Mouse (Mus musculus): ENCODE data around the gene Arhgap6. TPM values are rescaled to one million over a fixed set of nuclear protein-coding genes. Genes with fewer than 3 reads are reported as not detected.
A peak's percentile ranks its signal among the peaks of the same experiment; 100 is the strongest.

Arhgap6 gene
- polyA plus RNA-seq, 1 experiment from 2014 or later: 1.2 TPM

- no peaks in the 10 kb centered on the region for H3K36me3 ChIP-seq (replicated peaks; ENCODE audit: control insufficient read depth, insufficient read depth, low read depth, low read length)
- H3K4me3 ChIP-seq (ENCODE audit: low read depth, low read length): no peak overlapping the region
- H3K27me3 ChIP-seq (ENCODE audit: control insufficient read depth, insufficient read depth, low read length): no peaks in the 10 kb centered on the region
- H3K4me1 ChIP-seq (ENCODE audit: control insufficient read depth, insufficient read depth, low read length): no peaks in the 10 kb centered on the region
- no peak overlapping the region for H3K27ac ChIP-seq (replicated peaks; ENCODE audit: low read depth, low read length)
- ATAC-seq (replicated peaks; ENCODE audit: insufficient number of reproducible peaks, low FRiP score, low TSS enrichment, low read depth): no peak
- no peak overlapping the region for H3K9ac ChIP-seq (replicated peaks; ENCODE audit: low read length)
- 34% methylated on average over 5 of the region's 5 CpGs for WGBS
- H3K9me3 ChIP-seq (replicated peaks; ENCODE audit: control insufficient read depth, low read length): no peaks in the 10 kb centered on the region
- H3K4me2 ChIP-seq (ENCODE audit: low read depth, low read length): no peak overlapping the region
- DNase-seq (ENCODE audit: low spot score): no peak
Measured at GRCm38 (mm10) chrX:169053907-169054476, 259.1 kb downstream of the Arhgap6 start.

GRCm38 (mm10) chrX:169062555-169062954, 267.7 kb downstream of the Arhgap6 start:
- Histone ChIP-seq H3K4me2 (ENCODE audit: low read depth, low read length) (no peak overlapping the region), H3K4me3 (ENCODE audit: low read depth, low read length) (no peak overlapping the region), H3K27me3 (ENCODE audit: control insufficient read depth, insufficient read depth, low read length) (no peaks in the 10 kb centered on the region), H3K27ac (replicated peaks; ENCODE audit: low read depth, low read length) (no peak overlapping the region), H3K9me3 (replicated peaks; ENCODE audit: control insufficient read depth, low read length) (no peaks in the 10 kb centered on the region), H3K36me3 (replicated peaks; ENCODE audit: control insufficient read depth, insufficient read depth, low read depth, low read length) (no peaks in the 10 kb centered on the region), H3K9ac (replicated peaks; ENCODE audit: low read length) (no peak overlapping the region), H3K4me1 (ENCODE audit: control insufficient read depth, insufficient read depth, low read length) (no peaks in the 10 kb centered on the region)
- ATAC-seq (replicated peaks; ENCODE audit: insufficient number of reproducible peaks, low FRiP score, low TSS enrichment, low read depth): no peak
- DNase-seq (ENCODE audit: low spot score): no peak

DNA sequence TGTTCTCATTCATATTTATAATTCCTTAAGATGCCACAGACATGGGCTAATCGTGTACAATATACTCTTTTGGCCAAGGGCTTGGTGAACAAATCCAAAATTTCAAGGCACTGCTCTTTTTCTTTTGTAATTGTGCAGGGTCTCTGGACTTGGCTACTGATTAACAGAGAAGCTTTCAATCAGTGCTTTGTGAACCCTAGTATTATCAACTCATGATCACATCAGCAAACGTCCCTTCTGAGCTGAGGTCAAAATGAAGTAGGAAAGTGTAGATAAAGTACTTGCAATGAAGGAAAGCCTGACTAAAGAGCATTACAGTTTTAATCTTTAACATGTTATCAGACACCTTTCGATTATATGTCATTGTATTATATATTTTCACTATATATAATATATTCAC, 270.4 kb downstream of the Arhgap6 start:
- H3K27me3 ChIP-seq (ENCODE audit: control insufficient read depth, insufficient read depth, low read length): no peaks in the 10 kb centered on the region
- DNase-seq (ENCODE audit: low spot score) (no peak), ATAC-seq (replicated peaks; ENCODE audit: insufficient number of reproducible peaks, low FRiP score, low TSS enrichment, low read depth) (no peak)
- H3K4me3 ChIP-seq (ENCODE audit: low read depth, low read length): no peak overlapping the region
- no peak overlapping the region for H3K4me2 ChIP-seq (ENCODE audit: low read depth, low read length)
- no peak overlapping the region for H3K9ac ChIP-seq (replicated peaks; ENCODE audit: low read length)
- H3K36me3 ChIP-seq (replicated peaks; ENCODE audit: control insufficient read depth, insufficient read depth, low read depth, low read length): no peaks in the 10 kb centered on the region
- WGBS: 76% methylated on average over 3 of the region's 3 CpGs
- H3K27ac ChIP-seq (replicated peaks; ENCODE audit: low read depth, low read length): no peak overlapping the region
- no peaks in the 10 kb centered on the region for H3K9me3 ChIP-seq (replicated peaks; ENCODE audit: control insufficient read depth, low read length)
- no peaks in the 10 kb centered on the region for H3K4me1 ChIP-seq (ENCODE audit: control insufficient read depth, insufficient read depth, low read length)

DNA sequence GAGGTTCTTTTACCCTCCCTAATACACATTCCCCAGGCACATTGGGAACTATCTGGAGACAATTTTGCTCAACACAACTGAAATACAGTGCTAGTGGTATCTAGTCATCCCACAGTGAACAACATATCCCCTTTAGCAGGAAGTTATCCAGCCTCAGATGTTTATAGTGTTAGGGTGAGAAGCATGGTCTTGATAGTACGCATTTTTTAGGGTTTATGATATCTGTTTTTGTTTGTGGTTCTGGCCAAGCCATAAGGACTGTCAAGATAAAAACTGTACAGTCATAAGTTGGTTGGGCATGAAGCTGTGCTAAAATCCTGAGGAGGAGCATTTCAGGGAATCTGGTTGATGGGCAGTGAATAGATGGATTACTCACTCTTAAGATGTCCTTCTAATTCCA, 271.0 kb downstream of the Arhgap6 start:
- H3K9ac ChIP-seq (replicated peaks; ENCODE audit: low read length): no peak overlapping the region
- H3K4me3 ChIP-seq (ENCODE audit: low read depth, low read length): no peak overlapping the region
- DNase-seq (ENCODE audit: low spot score) (no peak), ATAC-seq (replicated peaks; ENCODE audit: insufficient number of reproducible peaks, low FRiP score, low TSS enrichment, low read depth) (no peak)
- no peaks in the 10 kb centered on the region for H3K9me3 ChIP-seq (replicated peaks; ENCODE audit: control insufficient read depth, low read length)
- no peaks in the 10 kb centered on the region for H3K27me3 ChIP-seq (ENCODE audit: control insufficient read depth, insufficient read depth, low read length)
- H3K4me1 ChIP-seq (ENCODE audit: control insufficient read depth, insufficient read depth, low read length): no peaks in the 10 kb centered on the region
- no peaks in the 10 kb centered on the region for H3K36me3 ChIP-seq (replicated peaks; ENCODE audit: control insufficient read depth, insufficient read depth, low read depth, low read length)
- H3K4me2 ChIP-seq (ENCODE audit: low read depth, low read length): no peak overlapping the region
- 89% methylated on average over 1 of the region's 1 CpGs for WGBS
- no peak overlapping the region for H3K27ac ChIP-seq (replicated peaks; ENCODE audit: low read depth, low read length)

- H3K4me1 ChIP-seq (ENCODE audit: control insufficient read depth, insufficient read depth, low read length): no peaks in the 10 kb centered on the region
- no peak overlapping the region for H3K27ac ChIP-seq (replicated peaks; ENCODE audit: low read depth, low read length)
- no peaks in the 10 kb centered on the region for H3K36me3 ChIP-seq (replicated peaks; ENCODE audit: control insufficient read depth, insufficient read depth, low read depth, low read length)
- no peak overlapping the region for H3K4me2 ChIP-seq (ENCODE audit: low read depth, low read length)
- no peak overlapping the region for H3K4me3 ChIP-seq (ENCODE audit: low read depth, low read length)
- H3K9ac ChIP-seq (replicated peaks; ENCODE audit: low read length): no peak overlapping the region
- no peaks in the 10 kb centered on the region for H3K9me3 ChIP-seq (replicated peaks; ENCODE audit: control insufficient read depth, low read length)
- ATAC-seq (replicated peaks; ENCODE audit: insufficient number of reproducible peaks, low FRiP score, low TSS enrichment, low read depth) (no peak), DNase-seq (ENCODE audit: low spot score) (no peak)
- 73% methylated on average over 2 of the region's 2 CpGs for WGBS
- H3K27me3 ChIP-seq (ENCODE audit: control insufficient read depth, insufficient read depth, low read length): no peaks in the 10 kb centered on the region
Measured at GRCm38 (mm10) chrX:169075020-169075419, 280.1 kb downstream of the Arhgap6 start.

DNA sequence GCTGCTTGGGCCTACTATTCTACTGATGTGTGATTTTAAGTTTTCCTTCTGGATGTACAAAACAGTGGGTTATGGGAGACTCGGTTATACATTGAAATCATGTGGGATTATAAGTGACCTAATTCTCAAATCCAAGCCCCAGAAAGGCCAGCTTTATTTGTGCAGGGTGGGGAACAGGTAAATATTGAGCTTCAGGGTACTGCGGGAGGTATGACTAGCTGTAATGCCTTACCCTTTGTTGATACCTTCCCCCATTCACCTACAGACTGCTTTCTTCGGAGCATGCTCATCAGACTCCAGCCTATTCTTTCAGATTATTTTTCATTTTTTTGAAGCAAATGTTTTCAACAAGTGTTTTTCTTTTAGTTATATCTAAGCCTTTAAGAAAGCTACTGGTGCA, 286.7 kb downstream of the Arhgap6 start:
- H3K4me3 ChIP-seq (ENCODE audit: low read depth, low read length): no peak overlapping the region
- DNase-seq (ENCODE audit: low spot score): no peak
- H3K36me3 ChIP-seq (replicated peaks; ENCODE audit: control insufficient read depth, insufficient read depth, low read depth, low read length): no peaks in the 10 kb centered on the region
- ATAC-seq (replicated peaks; ENCODE audit: insufficient number of reproducible peaks, low FRiP score, low TSS enrichment, low read depth): no peak
- H3K27ac ChIP-seq (replicated peaks; ENCODE audit: low read depth, low read length): no peak overlapping the region
- no peak overlapping the region for H3K9ac ChIP-seq (replicated peaks; ENCODE audit: low read length)
- WGBS: 87% methylated on average over 3 of the region's 3 CpGs
- no peaks in the 10 kb centered on the region for H3K27me3 ChIP-seq (ENCODE audit: control insufficient read depth, insufficient read depth, low read length)
- no peaks in the 10 kb centered on the region for H3K9me3 ChIP-seq (replicated peaks; ENCODE audit: control insufficient read depth, low read length)
- H3K4me1 ChIP-seq (ENCODE audit: control insufficient read depth, insufficient read depth, low read length): no peaks in the 10 kb centered on the region
- H3K4me2 ChIP-seq (ENCODE audit: low read depth, low read length): no peak overlapping the region

GRCm38 (mm10) chrX:169085871-169086270, 291.0 kb downstream of the Arhgap6 start:
- no peak for ATAC-seq (replicated peaks; ENCODE audit: insufficient number of reproducible peaks, low FRiP score, low TSS enrichment, low read depth)
- 13% methylated on average over 5 of the region's 5 CpGs for WGBS

GRCm38 (mm10) chrX:169089221-169089620, 294.3 kb downstream of the Arhgap6 start:
- Histone ChIP-seq H3K27ac (replicated peaks; ENCODE audit: low read depth, low read length) (no peak overlapping the region), H3K4me3 (ENCODE audit: low read depth, low read length) (no peak overlapping the region), H3K36me3 (replicated peaks; ENCODE audit: control insufficient read depth, insufficient read depth, low read depth, low read length) (no peaks in the 10 kb centered on the region), H3K27me3 (ENCODE audit: control insufficient read depth, insufficient read depth, low read length) (no peaks in the 10 kb centered on the region), H3K9me3 (replicated peaks; ENCODE audit: control insufficient read depth, low read length) (no peaks in the 10 kb centered on the region), H3K9ac (replicated peaks; ENCODE audit: low read length) (no peak overlapping the region), H3K4me1 (ENCODE audit: control insufficient read depth, insufficient read depth, low read length) (no peaks in the 10 kb centered on the region), H3K4me2 (ENCODE audit: low read depth, low read length) (no peak overlapping the region)
- no peak for DNase-seq (ENCODE audit: low spot score)
- ATAC-seq (replicated peaks; ENCODE audit: insufficient number of reproducible peaks, low FRiP score, low TSS enrichment, low read depth): no peak
- 86% methylated on average over 2 of the region's 2 CpGs for WGBS

More at GRCm38 (mm10) chrX:169085871-169086270, 291.0 kb downstream of the Arhgap6 start:
- DNase-seq (ENCODE audit: low spot score): peak; percentile 65
- Histone ChIP-seq H3K4me3 (ENCODE audit: low read depth, low read length) (no peak overlapping the region), H3K9me3 (replicated peaks; ENCODE audit: control insufficient read depth, low read length) (no peaks in the 10 kb centered on the region), H3K9ac (replicated peaks; ENCODE audit: low read length) (no peak overlapping the region), H3K4me2 (ENCODE audit: low read depth, low read length) (no peak overlapping the region), H3K4me1 (ENCODE audit: control insufficient read depth, insufficient read depth, low read length) (no peaks in the 10 kb centered on the region), H3K27ac (replicated peaks; ENCODE audit: low read depth, low read length) (no peak overlapping the region), H3K27me3 (ENCODE audit: control insufficient read depth, insufficient read depth, low read length) (no peaks in the 10 kb centered on the region), H3K36me3 (replicated peaks; ENCODE audit: control insufficient read depth, insufficient read depth, low read depth, low read length) (no peaks in the 10 kb centered on the region)

All from embryonic facial prominence, embryonic 11.5 days (tissue).